Comparison of ENCODE assay signal across 18 mouse cellular contexts in the genomic region with DNA sequence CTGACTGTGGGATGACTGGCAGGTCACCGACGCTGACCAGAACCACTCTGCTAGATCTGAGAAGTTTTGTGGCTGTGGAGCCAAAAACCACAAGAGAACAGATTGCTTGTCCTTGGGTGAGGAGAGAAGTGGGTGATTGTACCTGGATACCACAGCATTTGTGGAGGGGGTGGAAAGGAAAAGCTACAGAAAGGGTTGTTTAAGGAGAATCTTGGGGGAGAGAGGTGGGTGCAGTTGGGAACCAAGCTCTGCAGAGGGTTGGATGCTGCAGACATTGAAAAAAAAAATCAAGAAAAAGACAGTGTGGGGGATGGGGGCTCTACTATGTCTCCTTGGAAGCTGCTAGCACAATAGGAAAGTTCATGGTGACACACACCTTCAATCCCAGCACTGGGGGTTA.
DNase-seq lines count a peak whose midpoint lies in the region; ATAC-seq lines count a peak whose summit lies in the region.
"Had no signal": no experiment of that assay in that cellular context is flagged by ENCODE, and none has a peak within 500 bp of the region (broad histone marks: within the 10 kb centered on the region; RNA-seq: fewer than 3 reads in every experiment).

No protein-coding gene starts in this region.

- peak; percentile 71 for DNase-seq in brain, adult 2 months (ENCODE audit: low read depth, low spot score)
- peak; percentile 64 for DNase-seq in telencephalon, adult 2 months (ENCODE audit: low read depth, low spot score)
- DNase-seq: adrenal gland, adult 2 months; adrenal gland, postnatal 10 days; adrenal gland, postnatal 25 days; cerebellum, adult 11-12 months; cerebellum, adult 2 months; cerebellum, adult 9-10 months; cerebellum, postnatal 10 days; cerebellum, postnatal 25 days; forebrain, postnatal 0 days had no signal

- H3K27ac ChIP-seq in midbrain, embryonic 13.5 days, result no peak overlapping the region
- H3K27ac ChIP-seq: embryonic facial prominence, embryonic 10.5 days; embryonic facial prominence, embryonic 12.5 days; forebrain, embryonic 13.5 days; forebrain, embryonic 15.5 days had no signal

- no peaks in the 10 kb centered on the region for H3K4me1 ChIP-seq in megakaryocyte, embryonic 14.5 days
- H3K4me1 ChIP-seq in midbrain, embryonic 13.5 days (replicated peaks), result no peaks in the 10 kb centered on the region
- H3K4me1 ChIP-seq: embryonic facial prominence, embryonic 12.5 days; forebrain, embryonic 13.5 days; forebrain, embryonic 15.5 days had no signal

- H3K27me3 ChIP-seq in megakaryocyte, embryonic 14.5 days (replicated peaks), result no peaks in the 10 kb centered on the region
- no peaks in the 10 kb centered on the region for H3K27me3 ChIP-seq in midbrain, embryonic 13.5 days
- H3K27me3 ChIP-seq: embryonic facial prominence, embryonic 12.5 days; forebrain, embryonic 13.5 days had no signal

- H3K9ac ChIP-seq in midbrain, embryonic 13.5 days (replicated peaks), result no peak overlapping the region
- H3K9ac ChIP-seq: embryonic facial prominence, embryonic 12.5 days; forebrain, embryonic 13.5 days; forebrain, embryonic 15.5 days; forebrain, postnatal 0 days had no signal

- no peak overlapping the region for H3K4me2 ChIP-seq in midbrain, embryonic 13.5 days (replicated peaks)
- H3K4me2 ChIP-seq: embryonic facial prominence, embryonic 12.5 days; forebrain, embryonic 13.5 days; forebrain, embryonic 15.5 days had no signal

- no peaks in the 10 kb centered on the region for H3K36me3 ChIP-seq in megakaryocyte, embryonic 14.5 days (replicated peaks; ENCODE audit: low read length)
- H3K36me3 ChIP-seq in midbrain, embryonic 13.5 days, result no peaks in the 10 kb centered on the region
- H3K36me3 ChIP-seq: embryonic facial prominence, embryonic 10.5 days; embryonic facial prominence, embryonic 12.5 days; forebrain, embryonic 15.5 days had no signal

- peak overlapping the region; percentile 54 for H3K4me3 ChIP-seq in megakaryocyte, embryonic 14.5 days (replicated peaks)
- H3K4me3 ChIP-seq in midbrain, embryonic 13.5 days (replicated peaks), result no peak overlapping the region
- H3K4me3 ChIP-seq: embryonic facial prominence, embryonic 10.5 days; embryonic facial prominence, embryonic 12.5 days; forebrain, embryonic 13.5 days; forebrain, embryonic 15.5 days had no signal

- no peak for ATAC-seq in megakaryocyte, adult 5-6 weeks (ENCODE audit: poor library complexity, severe bottlenecking)
- ATAC-seq in midbrain, embryonic 13.5 days, result no peak
- ATAC-seq: forebrain, embryonic 13.5 days; forebrain, embryonic 15.5 days; forebrain, postnatal 0 days had no signal

- H3K9me3 ChIP-seq in megakaryocyte, embryonic 14.5 days, result peaks cover 11% of the 10 kb centered on the region
- no peaks in the 10 kb centered on the region for H3K9me3 ChIP-seq in midbrain, embryonic 13.5 days
- H3K9me3 ChIP-seq: embryonic facial prominence, embryonic 12.5 days; forebrain, embryonic 13.5 days; forebrain, embryonic 15.5 days had no signal

- 85% methylated on average over 2 of the region's 2 CpGs for WGBS in midbrain, embryonic 13.5 days
